Mouse (Mus musculus) lung, adult 2 months (tissue): ENCODE data around the gene Osgep.

Experiments used
- CTCF ChIP-seq: fragments of 200-500 bp; IDR thresholded peaks from 2 replicates; pipeline ENCODE4 v1.5.1; 2011; ENCODE audit warnings: mild to moderate bottlenecking, low read length, control low read depth; ENCODE audit not compliant: insufficient read depth
- POLR2A ChIP-seq: fragments of 200-500 bp; IDR thresholded peaks from 2 replicates; pipeline ENCODE4 v1.6.1; 2011; ENCODE audit warnings: low read depth, mild to moderate bottlenecking, control low read depth, low read length, borderline replicate concordance; ENCODE audit errors: extremely low read depth

DNA sequence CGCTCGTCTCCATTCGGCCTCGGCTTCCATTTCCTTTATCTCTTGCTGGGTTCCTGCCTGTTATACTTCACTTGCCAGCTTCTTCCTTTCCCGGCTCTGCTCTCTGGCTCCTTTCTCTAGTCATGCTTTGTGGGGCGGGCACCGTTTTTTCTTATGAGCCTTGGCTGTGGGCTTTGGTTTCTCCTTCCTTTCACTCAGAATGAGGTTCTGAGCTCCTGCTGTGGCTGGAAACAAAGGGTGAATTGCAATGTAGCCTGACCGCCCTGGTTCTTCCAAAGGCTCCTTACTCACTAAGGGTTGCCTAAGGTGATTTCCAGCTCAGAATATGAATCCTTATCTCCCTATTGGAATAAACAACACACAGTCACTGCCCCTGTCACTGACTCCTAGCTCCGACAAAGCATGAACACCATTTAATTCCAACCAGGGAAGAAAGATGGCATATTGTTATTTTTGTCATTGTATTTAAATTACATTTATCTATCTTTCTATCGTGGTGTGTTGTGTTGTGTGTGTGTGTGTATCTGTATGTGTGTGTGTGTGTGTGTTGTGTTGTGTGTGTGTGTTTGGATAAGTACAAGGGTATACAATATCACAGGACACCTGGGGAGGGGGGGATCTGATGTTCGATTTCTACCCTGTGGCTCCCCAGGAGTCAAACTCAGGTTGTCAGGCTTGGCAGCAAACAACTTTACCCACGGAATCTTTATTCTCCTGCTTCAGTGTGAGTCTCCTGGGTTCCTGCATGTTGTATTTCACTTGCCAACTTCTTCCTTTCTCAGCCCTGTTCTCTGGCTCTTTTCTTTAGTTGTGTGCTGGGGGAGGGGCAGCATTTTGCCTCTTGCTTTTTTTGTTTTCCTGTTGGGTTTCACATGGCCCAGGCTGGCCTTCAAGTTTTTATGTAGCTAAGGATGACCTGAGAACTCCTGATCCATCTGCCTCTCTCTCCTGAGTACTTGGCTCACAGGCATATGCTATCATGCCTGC is 45.2 kb upstream of the Osgep start:
- no peak for TF ChIP-seq CTCF
- TF ChIP-seq POLR2A, result no peak
